Mouse (Mus musculus) liver, adult 2 months (tissue): ENCODE measurements at regions not wholly inside any gene's neighbourhood (a gene's known extent, or its start where the extent isn't known, plus 50 kb on each side); places are given as distances from the start of the nearest gene placed in this dataset.

Source experiments
- CTCF ChIP-seq: fragments of 200-500 bp; IDR thresholded peaks from 2 replicates; pipeline ENCODE4 v1.5.1; 2011; ENCODE audit warnings: low read depth, low read length, control low read depth
- POLR2A ChIP-seq: fragments of 200-500 bp; IDR thresholded peaks from 2 replicates; pipeline ENCODE4 v1.6.1; 2011; ENCODE audit warnings: low read length, control low read depth; ENCODE audit not compliant: insufficient read depth; ENCODE audit errors: extremely low read depth

- TF ChIP-seq CTCF (no peak), POLR2A (no peak)
Observed at GRCm38 (mm10) chr2:84265002-84265401, 160.2 kb downstream of the Calcrl start.
